Mouse (Mus musculus) thymus, postnatal 0 days (tissue): ENCODE results near the gene Pnpla6. TPM values are rescaled to one million over a fixed set of nuclear protein-coding genes. Genes with fewer than 3 reads are reported as not detected.

ENCODE experiments used
- DNase-seq: peaks from one replicate; pipeline ENCODE4 v3.0.0-alpha.2; 2015; ENCODE audit warnings: low spot score
- polyA plus RNA-seq: library from polyadenylated mRNA; unstranded; fragments of >200 nt; fragmentation: Nextera tagmentation; extraction: Ambion mirVana; gene quantifications from 2 replicates; pipeline ENCODE4 v1.2.1, GENCODE M21; 2015

The Pnpla6 gene
- polyA plus RNA-seq, 1 experiment from 2014 or later = 12.9 TPM

GRCm38 (mm10) chr8:3502217-3502616, 13.0 kb upstream of the Pnpla6 start:
- DNase-seq = no peak

- no peak for DNase-seq
These were observed 7.0 kb upstream of the Pnpla6 start for GRCm38 (mm10) chr8:3507979-3508754.

GRCm38 (mm10) chr8:3514681-3515247, 420 bp upstream of the Pnpla6 start:
- DNase-seq = no peak

DNA sequence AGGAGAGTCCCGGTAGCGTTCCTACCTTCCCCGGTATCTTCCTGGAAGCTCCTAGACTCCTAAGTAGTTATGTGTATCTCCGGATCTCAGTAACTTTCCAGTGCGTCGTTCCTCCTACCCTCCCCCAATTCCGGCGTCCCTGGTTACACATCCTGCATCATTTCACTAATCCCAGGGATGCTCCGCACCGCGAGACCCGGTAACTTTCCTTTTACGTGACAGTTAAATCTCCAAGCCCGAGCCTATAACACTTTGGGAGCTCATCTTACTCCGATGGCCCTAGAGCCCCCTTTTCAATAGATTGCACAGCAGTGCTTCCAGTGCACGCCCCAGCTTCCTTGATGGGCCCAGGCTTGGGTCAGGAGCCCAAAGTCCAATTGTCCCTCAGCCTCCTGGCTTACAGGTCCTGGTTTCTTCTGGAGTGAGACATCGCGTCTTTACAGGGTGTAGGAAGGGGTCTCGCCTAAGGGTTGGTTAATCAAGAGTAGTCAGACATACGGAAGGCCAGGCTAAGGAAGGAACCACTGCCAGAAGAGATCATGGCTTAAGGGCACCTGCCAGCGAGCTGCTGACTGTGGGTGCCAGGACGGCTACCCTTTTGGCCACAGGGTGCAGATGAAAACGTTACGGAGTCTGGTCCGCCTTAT, 710 bp downstream of the Pnpla6 start:
- peak; percentile 29 for DNase-seq

GRCm38 (mm10) chr8:3516450-3517116, 1.4 kb downstream of the Pnpla6 start:
- DNase-seq = peak; percentile 92

GRCm38 (mm10) chr8:3517117-3517495, 1.9 kb downstream of the Pnpla6 start:
- DNase-seq = no peak

DNA sequence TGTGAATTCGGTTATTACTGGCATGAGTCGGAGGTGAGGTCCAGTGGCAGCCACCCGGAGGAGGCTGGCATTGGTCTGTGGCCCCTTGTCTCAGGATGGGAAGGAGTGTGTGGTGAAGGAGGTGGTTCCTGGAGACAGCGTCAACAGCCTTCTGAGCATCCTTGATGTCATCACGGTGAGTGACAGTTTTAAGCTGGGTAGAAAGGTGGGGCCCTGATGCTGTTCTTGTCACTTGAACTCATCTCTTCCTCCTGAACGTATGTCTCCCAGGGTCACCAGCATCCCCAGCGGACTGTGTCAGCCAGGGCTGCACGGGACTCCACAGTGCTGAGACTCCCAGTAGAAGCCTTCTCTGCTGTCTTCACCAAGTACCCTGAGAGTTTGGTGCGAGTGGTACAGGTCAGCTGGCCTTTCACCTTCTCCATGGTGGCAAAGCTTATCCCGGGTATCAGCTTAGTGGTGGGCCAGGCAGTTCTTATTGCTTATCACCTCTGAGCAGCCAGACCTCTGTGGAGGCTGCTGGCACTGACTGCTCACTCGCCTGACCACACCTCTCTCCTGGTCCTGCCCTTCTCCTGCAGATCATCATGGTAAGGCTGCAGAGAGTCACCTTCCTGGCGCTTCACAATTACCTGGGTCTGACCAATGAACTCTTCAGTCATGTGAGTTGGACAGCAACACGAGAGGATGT, 7.0 kb downstream of the Pnpla6 start:
- no peak for DNase-seq

DNA sequence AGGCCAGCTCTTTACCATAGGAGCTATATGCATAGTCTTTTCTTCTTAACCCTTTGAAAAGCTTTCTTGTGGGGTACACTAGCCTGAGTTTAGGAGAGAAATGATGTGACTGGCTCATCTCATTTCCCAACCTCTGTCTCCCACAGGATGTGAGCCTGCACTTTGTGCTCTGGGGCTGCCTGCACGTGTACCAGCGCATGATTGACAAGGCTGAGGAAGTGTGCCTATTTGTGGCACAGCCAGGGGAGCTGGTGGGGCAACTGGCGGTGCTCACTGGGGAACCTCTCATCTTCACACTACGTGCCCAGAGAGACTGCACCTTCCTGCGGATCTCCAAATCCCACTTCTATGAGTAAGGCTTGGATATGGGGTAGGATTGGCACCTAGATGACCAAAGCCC, 15.6 kb downstream of the Pnpla6 start:
- DNase-seq = no peak

- no peak for DNase-seq
These were observed 16.8 kb downstream of the Pnpla6 start for GRCm38 (mm10) chr8:3531936-3532335.

- DNase-seq = peak; percentile 72
These were observed 21.1 kb downstream of the Pnpla6 start for GRCm38 (mm10) chr8:3536053-3536841.

- no peak for DNase-seq
These were observed 21.8 kb downstream of the Pnpla6 start for GRCm38 (mm10) chr8:3536940-3537339.

GRCm38 (mm10) chr8:3537666-3538065, 22.5 kb downstream of the Pnpla6 start:
- DNase-seq = no peak

DNA sequence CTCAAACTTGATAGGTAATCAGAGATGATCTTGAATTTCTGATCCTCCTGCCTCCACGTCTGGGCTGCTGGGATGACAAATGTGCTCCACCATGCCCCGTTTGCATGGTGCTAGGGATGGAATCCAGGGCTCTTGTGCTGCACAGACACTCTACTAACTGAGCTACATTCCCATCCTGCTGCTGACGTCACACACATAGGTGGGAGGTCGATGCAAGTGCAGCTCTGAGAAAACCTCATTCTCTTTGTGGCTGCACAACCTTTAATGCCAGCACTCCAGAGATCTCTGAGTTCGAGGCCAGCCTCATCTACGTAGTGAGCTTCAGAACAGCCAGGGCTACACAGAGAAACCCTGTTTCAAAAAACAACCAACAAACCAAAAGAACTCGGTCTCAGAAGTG, 24.0 kb downstream of the Pnpla6 start:
- no peak for DNase-seq

DNA sequence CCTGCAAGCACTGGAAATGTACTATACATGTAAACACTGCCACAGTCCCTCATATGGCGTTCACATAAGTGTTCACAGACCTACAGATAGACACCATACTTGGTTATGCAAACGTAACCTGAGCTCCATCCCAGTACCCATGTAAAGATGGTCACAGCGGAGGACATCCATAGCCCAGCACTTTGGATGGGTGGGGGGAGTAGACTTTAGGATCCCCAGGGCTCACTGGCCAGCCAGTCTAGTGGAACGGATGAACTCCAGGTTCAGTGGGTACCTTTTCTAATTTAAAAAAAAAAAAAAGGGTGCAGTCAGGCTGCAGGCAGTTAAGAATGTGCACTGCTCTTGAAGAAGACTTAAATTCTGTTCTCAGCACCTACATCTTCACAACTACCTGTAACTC, 24.9 kb downstream of the Pnpla6 start:
- DNase-seq = no peak

DNA sequence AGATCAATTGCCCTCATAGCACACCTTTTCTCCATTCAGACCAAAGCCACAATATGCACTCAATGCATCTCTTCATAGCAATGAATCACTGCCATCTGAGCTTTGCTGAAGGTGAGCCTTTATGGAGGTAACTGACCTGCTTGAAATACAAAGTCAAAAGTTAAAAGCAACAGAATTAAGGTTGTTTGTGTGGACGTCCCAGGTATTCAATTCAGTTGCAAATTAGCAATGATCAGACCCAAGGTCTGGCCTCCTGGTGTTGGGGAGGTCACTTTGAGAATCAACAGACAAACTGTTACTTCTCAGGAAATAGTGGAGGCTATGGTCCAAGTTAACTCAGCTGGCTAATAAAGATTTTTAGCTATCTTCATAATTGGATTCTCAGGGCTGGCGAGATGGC, 31.3 kb downstream of the Pnpla6 start:
- no peak for DNase-seq

DNA sequence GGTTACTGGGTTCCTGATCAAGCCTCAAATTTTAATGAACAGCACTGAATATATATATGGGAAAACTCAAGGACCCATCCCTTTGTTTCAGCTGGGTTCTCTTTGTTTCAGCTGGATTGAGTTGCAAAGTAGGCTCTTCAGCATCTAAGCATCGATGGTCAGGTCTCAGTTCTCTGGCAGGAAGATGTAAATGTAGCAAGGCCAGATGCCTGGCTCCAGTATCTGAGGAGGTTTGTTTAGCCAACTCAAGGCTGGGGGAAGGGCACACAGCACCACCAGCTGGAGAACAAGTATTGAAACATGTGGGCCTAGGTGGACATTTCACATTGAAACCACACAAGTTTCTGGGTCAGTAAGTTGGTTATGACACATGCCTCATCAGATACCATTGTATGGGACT, 37.1 kb downstream of the Pnpla6 start:
- DNase-seq = no peak

- no peak for DNase-seq
These were observed 40.9 kb downstream of the Pnpla6 start for GRCm38 (mm10) chr8:3556114-3556513.

DNA sequence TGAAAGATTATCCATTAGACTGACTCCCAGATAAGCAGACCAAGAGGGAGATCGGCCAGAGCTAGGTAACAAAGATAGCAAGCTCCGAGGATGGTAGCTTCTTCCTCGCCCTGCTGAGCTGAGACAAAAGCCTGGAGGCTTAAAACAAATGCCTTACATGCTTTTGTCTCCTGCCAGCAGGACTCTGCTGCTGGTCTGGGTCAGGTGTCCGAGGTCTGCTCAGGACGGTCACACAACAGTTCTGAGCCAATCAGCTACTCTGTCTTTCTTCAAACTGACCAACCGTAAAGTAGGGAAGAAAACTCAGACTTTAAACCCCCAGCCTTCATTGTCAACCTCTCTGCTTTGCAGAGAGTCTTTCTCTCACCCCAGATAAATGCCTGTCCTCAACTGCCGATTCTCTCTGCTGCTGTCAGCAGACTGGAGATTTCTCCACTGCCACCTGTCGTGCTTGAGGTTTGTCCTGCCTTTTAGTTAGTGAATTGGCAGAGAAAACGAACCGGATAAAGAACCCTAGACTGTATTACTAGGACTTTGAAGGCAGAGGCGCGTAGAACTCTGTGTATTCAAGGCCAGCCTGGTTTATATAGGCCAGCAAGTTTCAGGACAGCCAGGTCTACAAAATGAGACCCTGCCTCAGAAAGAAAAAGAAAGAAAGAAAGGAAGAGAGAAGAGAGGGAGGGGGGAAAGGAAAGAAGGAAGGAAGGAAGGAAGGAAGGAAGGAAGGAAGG, 52.6 kb downstream of the Pnpla6 start, which contains the start of gene C330021F23Rik:
Gene C330021F23Rik, plus strand, starts transcription at position 350 of the 731 bp plus-strand sequence.
- DNase-seq = no peak

GRCm38 (mm10) chr8:3568378-3568777, 53.2 kb downstream of the Pnpla6 start:
- no peak for DNase-seq

- no peak for DNase-seq
These were observed 54.6 kb downstream of the Pnpla6 start for GRCm38 (mm10) chr8:3569784-3570183.
